Mouse (Mus musculus) hindbrain, embryonic 16.5 days (tissue): ENCODE data around the gene Cacnb3. TPM values are rescaled to one million over a fixed set of nuclear protein-coding genes. Genes with fewer than 3 reads are reported as not detected.

Source experiments
- ATAC-seq: fragments of 200-750 bp; cut with Nextera tagmentation; 2 replicates; pipeline ENCODE4 v1.8.0; 2017; ENCODE audit warnings: moderate TSS enrichment, moderate library complexity
- H3K27ac ChIP-seq: fragments of 300-500 bp; sonication (generic); 2 replicates; pipeline ENCODE4 v1.5.1; 2014; ENCODE audit warnings: low read depth, mild to moderate bottlenecking, control low read depth, low read length, moderate library complexity
- H3K27me3 ChIP-seq: fragments of 300-500 bp; sonication (generic); replicated peaks from 2 replicates; pipeline ENCODE4 v1.6.1; 2014; ENCODE audit warnings: low read length; ENCODE audit not compliant: control insufficient read depth, insufficient read depth
- H3K36me3 ChIP-seq: fragments of 300-500 bp; sonication (generic); 2 replicates; pipeline ENCODE4 v1.6.1; 2014; ENCODE audit warnings: mild to moderate bottlenecking, low read length, moderate library complexity, mixed read lengths; ENCODE audit not compliant: control insufficient read depth, insufficient read depth
- H3K4me1 ChIP-seq: fragments of 300-500 bp; sonication (generic); 2 replicates; pipeline ENCODE4 v1.6.1; 2014; ENCODE audit warnings: low read depth, low read length; ENCODE audit not compliant: control insufficient read depth, insufficient read depth
- H3K4me2 ChIP-seq: fragments of 300-500 bp; sonication (generic); 2 replicates; pipeline ENCODE4 v1.6.1; 2014; ENCODE audit warnings: mild to moderate bottlenecking, low read length, control low read depth, moderate library complexity
- H3K4me3 ChIP-seq: fragments of 300-500 bp; sonication (generic); 2 replicates; pipeline ENCODE4 v1.5.1; 2014; ENCODE audit warnings: mild to moderate bottlenecking, low read length, control low read depth, moderate library complexity
- H3K9ac ChIP-seq: fragments of 300-500 bp; sonication (generic); 2 replicates; pipeline ENCODE4 v1.6.1; 2014; ENCODE audit warnings: low read depth, mild to moderate bottlenecking, control low read depth, low read length, moderate library complexity
- H3K9me3 ChIP-seq: fragments of 300-500 bp; sonication (generic); 2 replicates; pipeline ENCODE4 v1.6.1; 2014; ENCODE audit warnings: mild to moderate bottlenecking, low read length, moderate library complexity; ENCODE audit not compliant: control insufficient read depth
- WGBS: fragments of 180-500 bp; shearing (Covaris S2); extraction: QIAGEN DNeasy Blood & Tissue Kit; methylation state at CpG from one replicate; pipeline ENCODE4 v1.1.7; 2014; 5-methylcytosine and 5-hydroxymethylcytosine counted together
- polyA plus RNA-seq: library from polyadenylated mRNA; unstranded; fragments of >200 nt; fragmentation: Nextera tagmentation; extraction: Ambion mirVana; gene quantifications from 2 replicates; pipeline ENCODE4 v1.2.1, GENCODE M21; 2015

Gene Cacnb3
- polyA plus RNA-seq, 1 experiment from 2014 or later, result 129 TPM

- Histone ChIP-seq H3K4me3 (peak overlapping the region; percentile 90), H3K9me3 (no peaks in the 10 kb centered on the region), H3K4me2 (peak overlapping the region; percentile 61), H3K27ac (no peak overlapping the region), H3K4me1 (peaks cover 32% of the 10 kb centered on the region), H3K27me3 (no peaks in the 10 kb centered on the region), H3K9ac (peak overlapping the region; percentile 92), H3K36me3 (peaks cover 13% of the 10 kb centered on the region)
- no peak for ATAC-seq
- 15% methylated on average over 4 of the region's 4 CpGs for WGBS
These were observed 23.1 kb upstream of the Cacnb3 start for GRCm38 (mm10) chr15:98607557-98607956.

- H3K9ac ChIP-seq, result peak overlapping the region; percentile 92
- no peaks in the 10 kb centered on the region for H3K9me3 ChIP-seq
- H3K4me3 ChIP-seq, result peak overlapping the region; percentile 90
- H3K4me1 ChIP-seq, result peaks cover 25% of the 10 kb centered on the region
- H3K36me3 ChIP-seq, result peaks cover 13% of the 10 kb centered on the region
- WGBS, result 19% methylated on average over 9 of the region's 10 CpGs
- H3K4me2 ChIP-seq, result peak overlapping the region; percentile 61
- no peaks in the 10 kb centered on the region for H3K27me3 ChIP-seq
- H3K27ac ChIP-seq, result no peak overlapping the region; the same call in 1 of the 2 replicates
- no peak for ATAC-seq
These were observed 22.4 kb upstream of the Cacnb3 start for GRCm38 (mm10) chr15:98608058-98608783.

GRCm38 (mm10) chr15:98608784-98609250 lies 21.8 kb upstream of the Cacnb3 start:
- 0% methylated on average over 4 of the region's 26 CpGs for WGBS
- Histone ChIP-seq H3K9ac (peak overlapping the region; percentile 92), H3K4me3 (peak overlapping the region; percentile 90), H3K4me2 (peak overlapping the region; percentile 61), H3K27me3 (no peaks in the 10 kb centered on the region), H3K4me1 (peaks cover 21% of the 10 kb centered on the region), H3K9me3 (no peaks in the 10 kb centered on the region), H3K36me3 (peaks cover 7% of the 10 kb centered on the region), H3K27ac (peak overlapping the region; percentile 88)
- peak; percentile 18; the same call in 1 of the 2 replicates for ATAC-seq

- Histone ChIP-seq H3K4me3 (peak within 1 kb of the TSS; percentile 90), H3K36me3 (no peaks in the 10 kb centered on the region), H3K27me3 (no peaks in the 10 kb centered on the region), H3K4me2 (peak within 1 kb of the TSS; percentile 61), H3K27ac (peak within 1 kb of the TSS; percentile 88), H3K9me3 (no peaks in the 10 kb centered on the region), H3K9ac (peak within 1 kb of the TSS; percentile 92), H3K4me1 (peaks cover 24% of the 10 kb centered on the region)
- WGBS, result under 1% methylated on average over 41 of the region's 75 CpGs
- peak; percentile 90 for ATAC-seq
These were observed 21.1 kb upstream of the Cacnb3 start, which contains the start of gene Adcy6 for GRCm38 (mm10) chr15:98609331-98610130. Gene Adcy6 (minus strand): TSS chr15:98610076.

- no peaks in the 10 kb centered on the region for H3K36me3 ChIP-seq
- WGBS, result 4% methylated on average over 12 of the region's 12 CpGs
- H3K27ac ChIP-seq, result peak overlapping the region; percentile 88
- H3K4me3 ChIP-seq, result peak overlapping the region; percentile 90
- H3K9me3 ChIP-seq, result no peaks in the 10 kb centered on the region
- peak overlapping the region; percentile 92 for H3K9ac ChIP-seq
- peak overlapping the region; percentile 61 for H3K4me2 ChIP-seq
- H3K4me1 ChIP-seq, result peaks cover 26% of the 10 kb centered on the region
- no peaks in the 10 kb centered on the region for H3K27me3 ChIP-seq
- no peak for ATAC-seq
These were observed 20.5 kb upstream of the Cacnb3 start for GRCm38 (mm10) chr15:98610131-98610633.

- Histone ChIP-seq H3K4me3 (no peak overlapping the region), H3K36me3 (no peaks in the 10 kb centered on the region), H3K27ac (no peak overlapping the region), H3K27me3 (no peaks in the 10 kb centered on the region), H3K4me1 (peaks cover 20% of the 10 kb centered on the region), H3K9ac (no peak overlapping the region), H3K4me2 (no peak overlapping the region), H3K9me3 (no peaks in the 10 kb centered on the region)
- ATAC-seq, result no peak
- WGBS, result 99% methylated on average over 3 of the region's 3 CpGs
These were observed 18.4 kb upstream of the Cacnb3 start for GRCm38 (mm10) chr15:98612229-98612628.

- Histone ChIP-seq H3K9me3 (no peaks in the 10 kb centered on the region), H3K4me1 (peaks cover 7% of the 10 kb centered on the region), H3K27me3 (no peaks in the 10 kb centered on the region), H3K4me2 (no peak overlapping the region), H3K36me3 (no peaks in the 10 kb centered on the region), H3K9ac (0 out of 2 replicates have a peak overlapping the region, but pooled peaks have one; percentile 13), H3K27ac (peak overlapping the region; percentile 13; the same call in 1 of the 2 replicates), H3K4me3 (no peak overlapping the region)
- WGBS, result 30% methylated on average over 9 of the region's 9 CpGs
- ATAC-seq, result no peak
These were observed 16.1 kb upstream of the Cacnb3 start for GRCm38 (mm10) chr15:98614551-98614950.

GRCm38 (mm10) chr15:98614971-98615370 lies 15.7 kb upstream of the Cacnb3 start:
- Histone ChIP-seq H3K36me3 (no peaks in the 10 kb centered on the region), H3K4me1 (peaks cover 7% of the 10 kb centered on the region), H3K4me3 (no peak overlapping the region), H3K4me2 (no peak overlapping the region), H3K27me3 (no peaks in the 10 kb centered on the region), H3K9me3 (no peaks in the 10 kb centered on the region), H3K9ac (no peak overlapping the region), H3K27ac (no peak overlapping the region; the same call in 1 of the 2 replicates)
- WGBS, result 45% methylated on average over 6 of the region's 6 CpGs
- ATAC-seq, result no peak

- Histone ChIP-seq H3K4me3 (no peak overlapping the region), H3K27ac (no peak overlapping the region), H3K9me3 (no peaks in the 10 kb centered on the region), H3K4me2 (no peak overlapping the region), H3K36me3 (no peaks in the 10 kb centered on the region), H3K4me1 (peaks cover 7% of the 10 kb centered on the region), H3K27me3 (no peaks in the 10 kb centered on the region), H3K9ac (no peak overlapping the region)
- ATAC-seq, result no peak
- 63% methylated on average over 6 of the region's 6 CpGs for WGBS
These were observed 14.9 kb upstream of the Cacnb3 start for GRCm38 (mm10) chr15:98615751-98616150.
